Mouse (Mus musculus): Measurements from ENCODE around the gene Hoxb8.

DNA sequence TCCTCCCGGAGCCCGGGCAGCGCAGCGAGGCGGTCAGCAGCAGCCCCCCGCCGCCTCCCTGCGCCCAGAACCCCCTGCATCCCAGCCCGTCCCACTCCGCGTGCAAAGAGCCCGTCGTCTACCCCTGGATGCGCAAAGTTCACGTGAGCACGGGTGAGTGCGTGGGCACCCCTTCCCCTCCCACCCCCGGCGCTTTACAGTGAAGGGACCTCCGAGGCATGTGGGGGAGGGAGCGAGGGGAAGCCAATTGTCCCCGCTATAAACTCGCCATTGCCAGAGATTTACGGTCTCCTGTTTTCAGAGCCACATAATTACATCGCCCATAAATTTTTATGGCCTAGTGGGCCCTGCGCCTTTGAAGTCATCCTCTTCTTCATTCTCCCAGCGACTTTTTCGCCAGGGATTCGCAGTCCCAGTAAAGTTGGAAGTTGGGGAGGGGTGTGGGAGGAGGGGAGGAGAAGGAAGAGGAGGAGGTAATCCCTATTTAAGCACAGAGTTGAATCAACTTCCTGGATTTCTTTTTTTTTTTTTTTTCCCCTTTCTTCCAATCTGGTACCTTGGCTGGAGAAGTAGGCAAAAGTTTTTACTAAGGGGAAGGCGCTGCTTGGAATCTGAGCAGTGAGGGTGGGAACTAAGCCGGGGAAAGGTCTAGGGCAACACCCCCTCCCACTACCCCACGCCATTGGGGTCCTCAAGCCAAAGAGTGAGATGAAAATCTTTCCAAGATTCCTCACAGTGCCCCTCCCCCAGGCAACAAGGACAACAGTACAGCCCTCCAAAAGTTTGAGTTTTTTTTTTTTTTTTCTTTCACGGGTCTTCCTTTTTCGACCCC lies 37.6 kb downstream of the Hoxb8 start:
- TF ChIP-seq GATA1 (IDR thresholded peaks at IDR 0.05; ENCODE audit: borderline replicate concordance, low read length) (no peak), FLI1 (IDR thresholded peaks at IDR 0.05; ENCODE audit: low read length) (no peak)
